In the genomic region with DNA sequence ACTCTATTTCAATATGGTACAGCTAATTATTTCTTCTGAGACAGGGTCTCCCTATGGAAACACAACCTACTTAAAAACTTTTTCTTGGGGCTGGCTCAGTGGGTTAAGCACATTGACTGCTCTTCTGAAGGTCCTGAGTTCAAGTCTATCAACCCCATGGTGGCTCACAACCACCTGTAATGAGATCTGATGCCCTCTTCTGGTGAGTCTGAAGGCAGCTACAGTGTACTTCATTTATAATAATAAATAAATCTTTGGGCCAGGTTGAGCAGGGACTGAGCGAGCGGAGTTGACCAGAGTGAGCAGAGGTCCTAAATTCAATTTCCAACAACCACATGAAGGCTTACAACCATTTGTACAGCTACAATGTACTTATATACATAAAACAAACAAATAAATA, we compare ENCODE assay signal across 21 mouse cellular contexts. TPM values are rescaled to one million over a fixed set of nuclear protein-coding genes. Genes with fewer than 3 reads are reported as not detected.
A peak's percentile ranks its signal among the peaks of the same experiment; 100 is the strongest.
DNase-seq lines count a peak whose midpoint lies in the region; ATAC-seq and TF ChIP-seq lines count a peak whose summit lies in the region.
"Had no signal": no experiment of that assay in that cellular context is flagged by ENCODE, and none has a peak within 500 bp of the region (broad histone marks: within the 10 kb centered on the region; RNA-seq: fewer than 3 reads in every experiment).

No protein-coding gene starts in this region.

- H3K4me2 ChIP-seq in lung, postnatal 0 days (replicated peaks; ENCODE audit: low read depth, low read length): no peak overlapping the region
- no peak overlapping the region for H3K4me2 ChIP-seq in stomach, postnatal 0 days (replicated peaks; ENCODE audit: low read depth)
- H3K4me2 ChIP-seq: embryonic facial prominence, embryonic 13.5 days; forebrain, embryonic 13.5 days; heart, embryonic 11.5 days; heart, embryonic 15.5 days; hindbrain, embryonic 14.5 days had no signal

- 96% methylated on average over 2 of the region's 2 CpGs for WGBS in heart, adult 2 months
- 98% methylated on average over 2 of the region's 2 CpGs for whole genome bisulfite sequencing in heart, embryonic 10.5 days
- WGBS in lung, postnatal 0 days: 95% methylated on average over 2 of the region's 2 CpGs
- 94% methylated on average over 2 of the region's 2 CpGs for WGBS in stomach, postnatal 0 days

- H3K4me3 ChIP-seq in heart, adult 2 months: no peak overlapping the region
- H3K4me3 ChIP-seq in heart, embryonic 10.5 days: no peak overlapping the region
- no peak overlapping the region for H3K4me3 ChIP-seq in layer of hippocampus, adult 2 months
- H3K4me3 ChIP-seq in lung, postnatal 0 days (ENCODE audit: low read depth, low read length): no peak overlapping the region
- no peak overlapping the region for H3K4me3 ChIP-seq in stomach, postnatal 0 days (ENCODE audit: low read depth, low read length)
- H3K4me3 ChIP-seq: embryonic facial prominence, embryonic 13.5 days; forebrain, embryonic 13.5 days; heart, embryonic 15.5 days had no signal

- intact Hi-C loops in heart, adult 2 months (cut with DNase I): loop anchor here (2.0 kb wide), 1 partner anchor 91 kb away; no protein-coding TSS in a partner anchor

- no peaks in the 10 kb centered on the region for H3K79me2 ChIP-seq in heart, adult 2 months (replicated peaks; ENCODE audit: control insufficient read depth, insufficient read depth, low read length)

- ATAC-seq in lung, postnatal 0 days: no peak
- ATAC-seq in stomach, postnatal 0 days (ENCODE audit: low FRiP score, low TSS enrichment): no peak
- ATAC-seq: forebrain, postnatal 0 days had no signal

- no peak overlapping the region for H3K9ac ChIP-seq in heart, adult 2 months (ENCODE audit: low read depth, low read length)
- H3K9ac ChIP-seq in lung, postnatal 0 days (replicated peaks; ENCODE audit: low read depth): no peak overlapping the region
- no peak overlapping the region for H3K9ac ChIP-seq in stomach, postnatal 0 days (ENCODE audit: low read length)
- H3K9ac ChIP-seq: embryonic facial prominence, embryonic 13.5 days; forebrain, embryonic 13.5 days; forebrain, postnatal 0 days; heart, embryonic 15.5 days; hindbrain, embryonic 14.5 days had no signal

- no peak for TF ChIP-seq POLR2A in heart, adult 2 months (IDR thresholded peaks at IDR 0.05; ENCODE audit: insufficient read depth, low read depth, low read length)

- H3K27me3 ChIP-seq in heart, adult 2 months (ENCODE audit: control insufficient read depth, insufficient read depth, low read length): no peaks in the 10 kb centered on the region
- H3K27me3 ChIP-seq in heart, embryonic 10.5 days (ENCODE audit: insufficient read depth, poor library complexity, severe bottlenecking): no peaks in the 10 kb centered on the region
- H3K27me3 ChIP-seq in lung, postnatal 0 days (replicated peaks; ENCODE audit: insufficient read depth, low read length): no peaks in the 10 kb centered on the region
- no peaks in the 10 kb centered on the region for H3K27me3 ChIP-seq in stomach, postnatal 0 days (ENCODE audit: control insufficient read depth, insufficient read depth, low read length)
- H3K27me3 ChIP-seq: CH12.LX; embryonic facial prominence, embryonic 13.5 days; forebrain, embryonic 13.5 days; heart, embryonic 15.5 days had no signal

- no peaks in the 10 kb centered on the region for H3K9me3 ChIP-seq in heart, embryonic 10.5 days
- no peaks in the 10 kb centered on the region for H3K9me3 ChIP-seq in lung, postnatal 0 days (ENCODE audit: low read length)
- no peaks in the 10 kb centered on the region for H3K9me3 ChIP-seq in stomach, postnatal 0 days (ENCODE audit: control insufficient read depth, low read length)
- H3K9me3 ChIP-seq: embryonic facial prominence, embryonic 13.5 days; forebrain, embryonic 13.5 days; heart, embryonic 15.5 days had no signal

- TF ChIP-seq CTCF in heart, adult 2 months (IDR thresholded peaks at IDR 0.05): peak; percentile 56
- peak; percentile 64 for TF ChIP-seq CTCF in layer of hippocampus, adult 2 months (conservative IDR thresholded peaks at IDR 0.05)
- peak; percentile 28; the same call in 1 of the 2 replicates for TF ChIP-seq CTCF in lung, postnatal 0 days (IDR thresholded peaks at IDR 0.05)
- TF ChIP-seq CTCF in stomach, postnatal 0 days (IDR thresholded peaks at IDR 0.05; ENCODE audit: low read depth): peak; percentile 32

- H3K36me3 ChIP-seq in heart, adult 2 months (ENCODE audit: control insufficient read depth, insufficient read depth, low read length): no peaks in the 10 kb centered on the region
- H3K36me3 ChIP-seq in heart, embryonic 10.5 days: no peaks in the 10 kb centered on the region
- no peaks in the 10 kb centered on the region for H3K36me3 ChIP-seq in lung, postnatal 0 days (ENCODE audit: insufficient read depth, low read length)
- H3K36me3 ChIP-seq in stomach, postnatal 0 days (ENCODE audit: control insufficient read depth, insufficient read depth, low read length): no peaks in the 10 kb centered on the region
- H3K36me3 ChIP-seq: embryonic facial prominence, embryonic 13.5 days; heart, embryonic 15.5 days had no signal

- peaks cover 1% of the 10 kb centered on the region; the same call in 1 of the 2 replicates for H3K4me1 ChIP-seq in heart, adult 2 months (ENCODE audit: control insufficient read depth, insufficient read depth, low read length)
- H3K4me1 ChIP-seq in heart, embryonic 10.5 days: peaks cover 12% of the 10 kb centered on the region
- no peaks in the 10 kb centered on the region for H3K4me1 ChIP-seq in lung, postnatal 0 days (ENCODE audit: insufficient read depth, low read depth, low read length)
- no peaks in the 10 kb centered on the region; the same call in 1 of the 2 replicates for H3K4me1 ChIP-seq in stomach, postnatal 0 days (replicated peaks; ENCODE audit: control insufficient read depth, insufficient read depth)
- H3K4me1 ChIP-seq: forebrain, embryonic 13.5 days had no signal

- DNase-seq in heart, adult 2 months: no peak
- no peak for DNase-seq in heart, embryonic 10.5 days (ENCODE audit: low spot score)
- no peak for DNase-seq in layer of hippocampus, adult 2 months (ENCODE audit: low spot score in 2 of 2)
- DNase-seq in layer of hippocampus, adult 9-11 months: no peak
- DNase-seq in lung, postnatal 0 days (ENCODE audit: low spot score): no peak
- no peak for DNase-seq in lung, postnatal 10 days
- DNase-seq in stomach, postnatal 0 days (ENCODE audit: low spot score): no peak
- DNase-seq: adrenal gland, adult 8-10 months; cerebellum, adult 11 months; cerebellum, adult 8-10 months; cerebellum, postnatal 36 days; gastrocnemius, postnatal 25 days; heart, adult 11 months; heart, postnatal 14 days had no signal

- no peak overlapping the region for H3K27ac ChIP-seq in heart, adult 2 months
- no peak overlapping the region for H3K27ac ChIP-seq in heart, embryonic 10.5 days
- H3K27ac ChIP-seq in layer of hippocampus, adult 2 months: no peak overlapping the region
- no peak overlapping the region for H3K27ac ChIP-seq in lung, postnatal 0 days (ENCODE audit: low read length)
- H3K27ac ChIP-seq in stomach, postnatal 0 days (replicated peaks): no peak overlapping the region
- H3K27ac ChIP-seq: embryonic facial prominence, embryonic 13.5 days; forebrain, embryonic 13.5 days; heart, embryonic 15.5 days; hindbrain, embryonic 14.5 days had no signal

- TF ChIP-seq EP300 in heart, adult 2 months (IDR thresholded peaks at IDR 0.05; ENCODE audit: insufficient read depth, low read depth, low read length): no peak
- no peak for TF ChIP-seq EP300 in lung, postnatal 0 days (IDR thresholded peaks at IDR 0.05)
- no peak for TF ChIP-seq EP300 in stomach, postnatal 0 days (optimal IDR thresholded peaks at IDR 0.05)

RNA-seq across cellular contexts. Expression of a gene that starts 11.2 kb away (rescaled TPM):
- total RNA-seq in heart, adult 2 months (2021): 10 to 100 TPM; 76.1 to 79.0 TPM
- polyA plus RNA-seq in heart, adult 2 months (2012; rRNA removed): 41.7 and 83.0 TPM in 2 replicates
- polyA plus RNA-seq in heart, embryonic 10.5 days (2016; fragmentation: Nextera tagmentation; extraction: Ambion mirVana): 74.4 and 79.4 TPM in 2 replicates
- total RNA-seq in layer of hippocampus, adult 2 months (2021): 10 to 100 TPM; 25.0 to 29.9 TPM
- 89.1 and 93.8 TPM in 2 replicates for polyA plus RNA-seq in lung, postnatal 0 days (2015; fragmentation: Nextera tagmentation; extraction: Ambion mirVana)
- 63.5 and 66.8 TPM in 2 replicates for polyA plus RNA-seq in stomach, postnatal 0 days (2015; fragmentation: Nextera tagmentation; extraction: Ambion mirVana)
